Mouse (Mus musculus) midbrain, embryonic 14.5 days (tissue): ENCODE data around the gene Flrt1. TPM values are rescaled to one million over a fixed set of nuclear protein-coding genes. Genes with fewer than 3 reads are reported as not detected.

Experiments used
- ATAC-seq: fragments of 200-750 bp; cut with Nextera tagmentation; 2 replicates; pipeline ENCODE4 v1.8.0; 2017; ENCODE audit warnings: moderate number of reproducible peaks, moderate library complexity; ENCODE audit not compliant: low FRiP score, low TSS enrichment
- DNase-seq: peaks from one replicate; pipeline ENCODE4 v3.0.0-alpha.2; 2015
- H3K27ac ChIP-seq: fragments of 300-500 bp; sonication (generic); replicated peaks from 2 replicates; pipeline ENCODE4 v1.5.1; 2014; ENCODE audit warnings: mild to moderate bottlenecking, low read depth, low read length, moderate library complexity
- H3K27me3 ChIP-seq: fragments of 300-500 bp; sonication (generic); 2 replicates; pipeline ENCODE4 v1.6.1; 2014; ENCODE audit warnings: low read length, control low read depth, mixed read lengths; ENCODE audit not compliant: control insufficient read depth, insufficient read depth
- H3K36me3 ChIP-seq: fragments of 300-500 bp; sonication (generic); 2 replicates; pipeline ENCODE4 v1.6.1; 2014; ENCODE audit warnings: low read length, control low read depth; ENCODE audit not compliant: control insufficient read depth, insufficient read depth
- H3K4me1 ChIP-seq: fragments of 300-500 bp; sonication (generic); 2 replicates; pipeline ENCODE4 v1.6.1; 2014; ENCODE audit warnings: mild to moderate bottlenecking, antibody characterized with exemption, low read length, control low read depth; ENCODE audit not compliant: control insufficient read depth, insufficient read depth
- H3K4me2 ChIP-seq: fragments of 300-500 bp; sonication (generic); 2 replicates; pipeline ENCODE4 v1.6.1; 2014; ENCODE audit warnings: mild to moderate bottlenecking, low read length, moderate library complexity
- H3K4me3 ChIP-seq: fragments of 300-500 bp; sonication (generic); replicated peaks from 2 replicates; pipeline ENCODE4 v1.5.1; 2014; ENCODE audit warnings: low read depth, low read length
- H3K9ac ChIP-seq: fragments of 300-500 bp; sonication (generic); replicated peaks from 2 replicates; pipeline ENCODE4 v1.6.1; 2014; ENCODE audit warnings: mild to moderate bottlenecking, low read length, moderate library complexity
- H3K9me3 ChIP-seq: fragments of 300-500 bp; sonication (generic); 2 replicates; pipeline ENCODE4 v1.6.1; 2016; ENCODE audit warnings: low read length, control low read depth, mixed read lengths; ENCODE audit not compliant: control insufficient read depth
- WGBS: fragments of 180-500 bp; shearing (Covaris S2); extraction: QIAGEN DNeasy Blood & Tissue Kit; methylation state at CpG from one replicate; pipeline ENCODE4 v1.1.7; 2014; 5-methylcytosine and 5-hydroxymethylcytosine counted together
- polyA plus RNA-seq: library from polyadenylated mRNA; unstranded; fragments of >200 nt; fragmentation: Nextera tagmentation; extraction: Ambion mirVana; gene quantifications from 2 replicates; pipeline ENCODE4 v1.2.1, GENCODE M21; 2014

The Flrt1 gene
- polyA plus RNA-seq, 1 experiment from 2014 or later: 10.2 TPM

GRCm38 (mm10) chr19:7103993-7104401 lies 1.5 kb downstream of the Flrt1 start:
- no peak overlapping the region; the same call in 1 of the 2 replicates for H3K9ac ChIP-seq
- peaks cover 44% of the 10 kb centered on the region for H3K4me1 ChIP-seq
- H3K4me3 ChIP-seq: no peak overlapping the region
- WGBS: 4% methylated on average over 19 of the region's 19 CpGs
- H3K27me3 ChIP-seq: no peaks in the 10 kb centered on the region
- DNase-seq (peak; percentile 67), ATAC-seq (no peak)
- peak overlapping the region; percentile 31 for H3K4me2 ChIP-seq
- H3K27ac ChIP-seq: peak overlapping the region; percentile 34; the same call in 1 of the 2 replicates
- no peaks in the 10 kb centered on the region for H3K36me3 ChIP-seq
- H3K9me3 ChIP-seq: no peaks in the 10 kb centered on the region

GRCm38 (mm10) chr19:7103349-7103992 lies 2.1 kb downstream of the Flrt1 start:
- 60% methylated on average over 4 of the region's 4 CpGs for WGBS
- peak; percentile 41 for DNase-seq

GRCm38 (mm10) chr19:7102039-7102438 lies 3.5 kb downstream of the Flrt1 start:
- Histone ChIP-seq H3K9me3 (no peaks in the 10 kb centered on the region), H3K4me2 (no peak overlapping the region), H3K27ac (0 out of 2 replicates have a peak overlapping the region, but pooled peaks have one; percentile 34), H3K4me3 (no peak overlapping the region), H3K36me3 (no peaks in the 10 kb centered on the region), H3K27me3 (no peaks in the 10 kb centered on the region), H3K9ac (no peak overlapping the region), H3K4me1 (peaks cover 44% of the 10 kb centered on the region)
- DNase-seq: peak; percentile 60
- WGBS: 41% methylated on average over 10 of the region's 10 CpGs
- ATAC-seq: no peak

More at GRCm38 (mm10) chr19:7103349-7103992, 2.1 kb downstream of the Flrt1 start:
- Histone ChIP-seq H3K9me3 (no peaks in the 10 kb centered on the region), H3K4me3 (no peak overlapping the region), H3K9ac (peak overlapping the region; percentile 21; the same call in 1 of the 2 replicates), H3K27ac (peak overlapping the region; percentile 34), H3K27me3 (no peaks in the 10 kb centered on the region), H3K4me1 (peaks cover 44% of the 10 kb centered on the region), H3K4me2 (peak overlapping the region; percentile 31; the same call in 1 of the 2 replicates), H3K36me3 (no peaks in the 10 kb centered on the region)
- no peak for ATAC-seq

GRCm38 (mm10) chr19:7099620-7100155 lies 5.8 kb downstream of the Flrt1 start:
- DNase-seq: no peak
- Histone ChIP-seq H3K27me3 (no peaks in the 10 kb centered on the region), H3K9ac (no peak overlapping the region), H3K4me2 (no peak overlapping the region), H3K9me3 (no peaks in the 10 kb centered on the region), H3K4me1 (peaks cover 35% of the 10 kb centered on the region), H3K36me3 (0 out of 2 replicates have a peak, but pooled peaks cover 5% of the 10 kb centered on the region), H3K27ac (no peak overlapping the region), H3K4me3 (no peak overlapping the region)
- 77% methylated on average over 3 of the region's 3 CpGs for WGBS
- ATAC-seq: no peak

- 85% methylated on average over 5 of the region's 5 CpGs for WGBS
- no peak for DNase-seq
- H3K9me3 ChIP-seq: no peaks in the 10 kb centered on the region
- H3K9ac ChIP-seq: no peak overlapping the region
- H3K27ac ChIP-seq: peak overlapping the region; percentile 33; the same call in 1 of the 2 replicates
- ATAC-seq: no peak
- H3K4me3 ChIP-seq: no peak overlapping the region
- H3K36me3 ChIP-seq: 0 out of 2 replicates have a peak, but pooled peaks cover 5% of the 10 kb centered on the region
- H3K4me1 ChIP-seq: peaks cover 58% of the 10 kb centered on the region
- 0 out of 2 replicates have a peak, but pooled peaks cover 4% of the 10 kb centered on the region for H3K27me3 ChIP-seq
- no peak overlapping the region for H3K4me2 ChIP-seq
Observed at GRCm38 (mm10) chr19:7092756-7093155, 12.8 kb downstream of the Flrt1 start.

GRCm38 (mm10) chr19:7091448-7092050 lies 14.0 kb downstream of the Flrt1 start:
- H3K9me3 ChIP-seq: no peaks in the 10 kb centered on the region
- ATAC-seq: no peak
- H3K27ac ChIP-seq: peak overlapping the region; percentile 78
- no peak overlapping the region for H3K4me2 ChIP-seq
- no peak overlapping the region for H3K4me3 ChIP-seq
- 20% methylated on average over 10 of the region's 10 CpGs for WGBS
- 0 out of 2 replicates have a peak, but pooled peaks cover 5% of the 10 kb centered on the region for H3K36me3 ChIP-seq
- H3K4me1 ChIP-seq: peaks cover 60% of the 10 kb centered on the region
- DNase-seq: peak; percentile 63
- peaks cover 4% of the 10 kb centered on the region; the same call in 1 of the 2 replicates for H3K27me3 ChIP-seq
- no peak overlapping the region; the same call in 1 of the 2 replicates for H3K9ac ChIP-seq

- 4% methylated on average over 10 of the region's 10 CpGs for WGBS
- H3K27ac ChIP-seq: peak overlapping the region; percentile 78
- peak overlapping the region; percentile 5; the same call in 1 of the 2 replicates for H3K4me2 ChIP-seq
- H3K36me3 ChIP-seq: 0 out of 2 replicates have a peak, but pooled peaks cover 1% of the 10 kb centered on the region
- peak; percentile 73 for DNase-seq
- no peak overlapping the region for H3K4me3 ChIP-seq
- ATAC-seq: no peak
- H3K9ac ChIP-seq: 0 out of 2 replicates have a peak overlapping the region, but pooled peaks have one; percentile 0
- H3K4me1 ChIP-seq: peaks cover 64% of the 10 kb centered on the region
- H3K9me3 ChIP-seq: no peaks in the 10 kb centered on the region
- H3K27me3 ChIP-seq: peaks cover 4% of the 10 kb centered on the region; the same call in 1 of the 2 replicates
Observed at GRCm38 (mm10) chr19:7090369-7091064, 15.0 kb downstream of the Flrt1 start.

GRCm38 (mm10) chr19:7089842-7090251 lies 15.7 kb downstream of the Flrt1 start:
- 22% methylated on average over 7 of the region's 7 CpGs for WGBS
- no peak overlapping the region for H3K4me3 ChIP-seq
- peak overlapping the region; percentile 78 for H3K27ac ChIP-seq
- H3K9me3 ChIP-seq: no peaks in the 10 kb centered on the region
- peaks cover 71% of the 10 kb centered on the region for H3K4me1 ChIP-seq
- H3K36me3 ChIP-seq: no peaks in the 10 kb centered on the region
- DNase-seq (peak; percentile 30), ATAC-seq (no peak)
- peaks cover 4% of the 10 kb centered on the region; the same call in 1 of the 2 replicates for H3K27me3 ChIP-seq
- H3K4me2 ChIP-seq: no peak overlapping the region
- H3K9ac ChIP-seq: 0 out of 2 replicates have a peak overlapping the region, but pooled peaks have one; percentile 6
